In the genomic region with DNA sequence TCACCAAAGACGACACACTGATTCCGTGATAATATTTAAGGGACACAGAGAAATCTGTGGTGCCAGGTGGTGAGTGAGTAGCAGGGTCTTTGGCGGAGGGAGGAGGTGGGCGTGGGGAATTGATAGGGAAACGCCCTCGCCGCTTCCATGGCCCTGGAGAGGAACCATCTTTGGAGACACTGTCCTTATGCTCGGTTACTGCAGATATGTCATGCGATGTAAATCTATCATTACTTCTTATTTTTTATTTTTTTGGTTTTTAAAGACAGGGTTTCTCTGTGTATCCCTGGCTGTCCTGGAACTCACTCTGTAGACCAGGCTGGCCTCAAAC, we compare ENCODE assay signal across 21 mouse cellular contexts. TPM values are rescaled to one million over a fixed set of nuclear protein-coding genes. Genes with fewer than 3 reads are reported as not detected.
A peak's percentile ranks its signal among the peaks of the same experiment; 100 is the strongest.
DNase-seq lines count a peak whose midpoint lies in the region; ATAC-seq and TF ChIP-seq lines count a peak whose summit lies in the region.
"Had no signal": no experiment of that assay in that cellular context is flagged by ENCODE, and none has a peak within 500 bp of the region (broad histone marks: within the 10 kb centered on the region; RNA-seq: fewer than 3 reads in every experiment).

No protein-coding gene starts in this region.

- 64% methylated on average over 9 of the region's 9 CpGs for WGBS in forebrain, embryonic 13.5 days
- 67% methylated on average over 9 of the region's 9 CpGs for WGBS in forebrain, postnatal 0 days
- 63% methylated on average over 9 of the region's 9 CpGs for WGBS in hindbrain, embryonic 16.5 days
- WGBS in hindbrain, embryonic 12.5 days, result 69% methylated on average over 9 of the region's 9 CpGs
- WGBS in midbrain, embryonic 15.5 days, result 65% methylated on average over 9 of the region's 9 CpGs
- 66% methylated on average over 9 of the region's 9 CpGs for WGBS in midbrain, embryonic 16.5 days

- H3K27me3 ChIP-seq in forebrain, embryonic 13.5 days, result no peaks in the 10 kb centered on the region
- H3K27me3 ChIP-seq in forebrain, postnatal 0 days (ENCODE audit: insufficient read depth, low read length), result no peaks in the 10 kb centered on the region
- H3K27me3 ChIP-seq in hindbrain, embryonic 16.5 days (replicated peaks; ENCODE audit: control insufficient read depth, insufficient read depth, low read length), result no peaks in the 10 kb centered on the region
- no peaks in the 10 kb centered on the region for H3K27me3 ChIP-seq in hindbrain, embryonic 12.5 days
- no peaks in the 10 kb centered on the region for H3K27me3 ChIP-seq in midbrain, embryonic 15.5 days (replicated peaks)
- no peaks in the 10 kb centered on the region for H3K27me3 ChIP-seq in midbrain, embryonic 16.5 days (ENCODE audit: control insufficient read depth, insufficient read depth, low read depth, low read length)
- H3K27me3 ChIP-seq: embryonic facial prominence, embryonic 12.5 days; Patski had no signal

- H3K9ac ChIP-seq in forebrain, embryonic 13.5 days, result no peak overlapping the region
- no peak overlapping the region for H3K9ac ChIP-seq in forebrain, postnatal 0 days
- no peak overlapping the region for H3K9ac ChIP-seq in hindbrain, embryonic 16.5 days (ENCODE audit: low read depth, low read length)
- no peak overlapping the region for H3K9ac ChIP-seq in hindbrain, embryonic 12.5 days
- no peak overlapping the region for H3K9ac ChIP-seq in midbrain, embryonic 15.5 days
- no peak overlapping the region for H3K9ac ChIP-seq in midbrain, embryonic 16.5 days (ENCODE audit: low read depth, low read length)
- H3K9ac ChIP-seq: embryonic facial prominence, embryonic 12.5 days; hindbrain, embryonic 15.5 days; liver, embryonic 14.5 days had no signal

- DNase-seq in forebrain, postnatal 0 days, result no peak
- DNase-seq in embryo, embryonic 9.5 days (ENCODE audit: extremely low spot score), result no peak

- ATAC-seq in forebrain, embryonic 13.5 days, result peak; percentile 20
- ATAC-seq in forebrain, postnatal 0 days, result no peak
- peak; percentile 19; the same call in 1 of the 2 replicates for ATAC-seq in hindbrain, embryonic 16.5 days
- no peak for ATAC-seq in hindbrain, embryonic 12.5 days (ENCODE audit: low FRiP score)
- ATAC-seq in midbrain, embryonic 15.5 days (replicated peaks), result peak; percentile 57
- no peak for ATAC-seq in midbrain, embryonic 16.5 days
- ATAC-seq: intestine, postnatal 0 days; Patski had no signal

- no peak for TF ChIP-seq CTCF in forebrain, postnatal 0 days (IDR thresholded peaks at IDR 0.05; ENCODE audit: low read depth)

- H3K4me2 ChIP-seq in forebrain, embryonic 13.5 days, result no peak overlapping the region
- no peak overlapping the region for H3K4me2 ChIP-seq in forebrain, postnatal 0 days (ENCODE audit: low read depth)
- H3K4me2 ChIP-seq in hindbrain, embryonic 16.5 days (ENCODE audit: low read length), result no peak overlapping the region
- H3K4me2 ChIP-seq in hindbrain, embryonic 12.5 days (replicated peaks), result no peak overlapping the region
- no peak overlapping the region for H3K4me2 ChIP-seq in midbrain, embryonic 15.5 days
- H3K4me2 ChIP-seq in midbrain, embryonic 16.5 days (ENCODE audit: low read length), result no peak overlapping the region
- H3K4me2 ChIP-seq: embryonic facial prominence, embryonic 12.5 days; hindbrain, embryonic 15.5 days had no signal

- no peaks in the 10 kb centered on the region for H3K36me3 ChIP-seq in forebrain, embryonic 13.5 days (ENCODE audit: poor library complexity, severe bottlenecking)
- no peaks in the 10 kb centered on the region for H3K36me3 ChIP-seq in forebrain, postnatal 0 days (ENCODE audit: insufficient read depth)
- H3K36me3 ChIP-seq in hindbrain, embryonic 16.5 days (ENCODE audit: control insufficient read depth, insufficient read depth, low read length), result no peaks in the 10 kb centered on the region
- no peaks in the 10 kb centered on the region for H3K36me3 ChIP-seq in hindbrain, embryonic 12.5 days
- H3K36me3 ChIP-seq in midbrain, embryonic 15.5 days (replicated peaks), result no peaks in the 10 kb centered on the region
- H3K36me3 ChIP-seq in midbrain, embryonic 16.5 days (ENCODE audit: control insufficient read depth, insufficient read depth, low read length), result no peaks in the 10 kb centered on the region
- H3K36me3 ChIP-seq: embryonic facial prominence, embryonic 12.5 days; G1E; hindbrain, embryonic 15.5 days had no signal

- peaks cover 3% of the 10 kb centered on the region; the same call in 1 of the 2 replicates for H3K4me1 ChIP-seq in forebrain, embryonic 13.5 days
- H3K4me1 ChIP-seq in forebrain, postnatal 0 days (ENCODE audit: insufficient read depth), result no peaks in the 10 kb centered on the region
- no peaks in the 10 kb centered on the region for H3K4me1 ChIP-seq in hindbrain, embryonic 16.5 days (ENCODE audit: control insufficient read depth, insufficient read depth, low read depth, low read length)
- 0 out of 2 replicates have a peak, but pooled peaks cover 3% of the 10 kb centered on the region for H3K4me1 ChIP-seq in hindbrain, embryonic 12.5 days
- H3K4me1 ChIP-seq in midbrain, embryonic 15.5 days, result no peaks in the 10 kb centered on the region
- no peaks in the 10 kb centered on the region for H3K4me1 ChIP-seq in midbrain, embryonic 16.5 days (ENCODE audit: control insufficient read depth, insufficient read depth, low read length)
- H3K4me1 ChIP-seq: hindbrain, embryonic 15.5 days had no signal

- H3K4me3 ChIP-seq in forebrain, embryonic 13.5 days, result no peak overlapping the region
- no peak overlapping the region for H3K4me3 ChIP-seq in forebrain, postnatal 0 days (ENCODE audit: low read depth, low read length)
- H3K4me3 ChIP-seq in hindbrain, embryonic 16.5 days (ENCODE audit: low read length), result no peak overlapping the region
- no peak overlapping the region for H3K4me3 ChIP-seq in hindbrain, embryonic 12.5 days
- no peak overlapping the region for H3K4me3 ChIP-seq in midbrain, embryonic 15.5 days
- no peak overlapping the region for H3K4me3 ChIP-seq in midbrain, embryonic 16.5 days (ENCODE audit: low read depth, low read length)
- H3K4me3 ChIP-seq: embryonic facial prominence, embryonic 12.5 days; hindbrain, embryonic 15.5 days had no signal

- H3K27ac ChIP-seq in forebrain, embryonic 13.5 days, result no peak overlapping the region
- H3K27ac ChIP-seq in forebrain, postnatal 0 days (ENCODE audit: low read depth, low read length), result no peak overlapping the region
- no peak overlapping the region for H3K27ac ChIP-seq in hindbrain, embryonic 16.5 days (ENCODE audit: low read depth, low read length)
- no peak overlapping the region for H3K27ac ChIP-seq in hindbrain, embryonic 12.5 days
- no peak overlapping the region for H3K27ac ChIP-seq in midbrain, embryonic 15.5 days
- H3K27ac ChIP-seq in midbrain, embryonic 16.5 days (ENCODE audit: low read length), result no peak overlapping the region
- H3K27ac ChIP-seq: embryonic facial prominence, embryonic 12.5 days; hindbrain, embryonic 15.5 days; liver, embryonic 14.5 days had no signal

- no peaks in the 10 kb centered on the region for H3K9me3 ChIP-seq in forebrain, embryonic 13.5 days (replicated peaks)
- no peaks in the 10 kb centered on the region for H3K9me3 ChIP-seq in forebrain, postnatal 0 days (ENCODE audit: low read length)
- H3K9me3 ChIP-seq in hindbrain, embryonic 16.5 days (ENCODE audit: control insufficient read depth, low read length), result no peaks in the 10 kb centered on the region
- no peaks in the 10 kb centered on the region for H3K9me3 ChIP-seq in hindbrain, embryonic 12.5 days (replicated peaks)
- H3K9me3 ChIP-seq in midbrain, embryonic 15.5 days, result no peaks in the 10 kb centered on the region
- H3K9me3 ChIP-seq in midbrain, embryonic 16.5 days (replicated peaks; ENCODE audit: control insufficient read depth, low read length, poor library complexity, severe bottlenecking), result no peaks in the 10 kb centered on the region
- H3K9me3 ChIP-seq: embryonic facial prominence, embryonic 12.5 days; G1E; hindbrain, embryonic 15.5 days had no signal

RNA-seq across cellular contexts. Expression of a gene that starts 33.6 kb away (rescaled TPM):
- polyA plus RNA-seq in forebrain, embryonic 13.5 days (2015; fragmentation: Nextera tagmentation; extraction: Ambion mirVana), result 0.22 TPM in 1 of 2 replicates, not detected in the other
- 0.38 and 0.86 TPM in 2 replicates for total RNA-seq in forebrain, postnatal 0 days (2014; rRNA removed)
- polyA plus RNA-seq in forebrain, postnatal 0 days (2015; fragmentation: Nextera tagmentation; extraction: Ambion mirVana), result 0.28 and 0.55 TPM in 2 replicates
- 0.22 and 0.43 TPM in 2 replicates for polyA plus RNA-seq in hindbrain, embryonic 16.5 days (2015; fragmentation: Nextera tagmentation; extraction: Ambion mirVana)
- polyA plus RNA-seq in hindbrain, embryonic 12.5 days (2016; fragmentation: Nextera tagmentation; extraction: Ambion mirVana), result 0.26 and 0.50 TPM in 2 replicates
- 0.21 and 0.42 TPM in 2 replicates for polyA plus RNA-seq in midbrain, embryonic 15.5 days (2015; fragmentation: Nextera tagmentation; extraction: Ambion mirVana)
- 0.16 and 0.32 TPM in 2 replicates for polyA plus RNA-seq in midbrain, embryonic 16.5 days (2015; fragmentation: Nextera tagmentation; extraction: Ambion mirVana)
- total RNA-seq: layer of hippocampus, adult 18-20 months; layer of hippocampus, postnatal 10 days; left cerebral cortex, postnatal 14 days had no signal
- polyA plus RNA-seq: G1E; neural tube, embryonic 11.5 days had no signal

RNA-seq across cellular contexts. Expression of a gene that starts 50.7 kb away (rescaled TPM):
- 2.3 and 4.1 TPM in 2 replicates for polyA plus RNA-seq in forebrain, embryonic 13.5 days (2015; fragmentation: Nextera tagmentation; extraction: Ambion mirVana)
- 3.0 and 3.5 TPM in 2 replicates for total RNA-seq in forebrain, postnatal 0 days (2014; rRNA removed)
- 8.0 and 9.4 TPM in 2 replicates for polyA plus RNA-seq in forebrain, postnatal 0 days (2015; fragmentation: Nextera tagmentation; extraction: Ambion mirVana)
- polyA plus RNA-seq in hindbrain, embryonic 16.5 days (2015; fragmentation: Nextera tagmentation; extraction: Ambion mirVana), result 6.4 and 6.7 TPM in 2 replicates
- 4.5 and 5.0 TPM in 2 replicates for polyA plus RNA-seq in hindbrain, embryonic 12.5 days (2016; fragmentation: Nextera tagmentation; extraction: Ambion mirVana)
- polyA plus RNA-seq in midbrain, embryonic 15.5 days (2015; fragmentation: Nextera tagmentation; extraction: Ambion mirVana), result 4.5 and 5.5 TPM in 2 replicates
- 4.3 and 6.3 TPM in 2 replicates for polyA plus RNA-seq in midbrain, embryonic 16.5 days (2015; fragmentation: Nextera tagmentation; extraction: Ambion mirVana)
- polyA plus RNA-seq: G1E, Patski had no signal

RNA-seq across cellular contexts. Expression of a gene that starts 52.7 kb away (rescaled TPM):
- polyA plus RNA-seq in forebrain, embryonic 13.5 days (2015; fragmentation: Nextera tagmentation; extraction: Ambion mirVana), result 56.1 and 62.2 TPM in 2 replicates
- total RNA-seq in forebrain, postnatal 0 days (2014; rRNA removed), result 80.1 and 94.5 TPM in 2 replicates
- polyA plus RNA-seq in forebrain, postnatal 0 days (2015; fragmentation: Nextera tagmentation; extraction: Ambion mirVana), result 35.1 and 43.7 TPM in 2 replicates
- polyA plus RNA-seq in hindbrain, embryonic 16.5 days (2015; fragmentation: Nextera tagmentation; extraction: Ambion mirVana), result 56.4 and 58.3 TPM in 2 replicates
- 46.2 and 59.8 TPM in 2 replicates for polyA plus RNA-seq in hindbrain, embryonic 12.5 days (2016; fragmentation: Nextera tagmentation; extraction: Ambion mirVana)
- polyA plus RNA-seq in midbrain, embryonic 15.5 days (2015; fragmentation: Nextera tagmentation; extraction: Ambion mirVana), result 50.5 and 56.4 TPM in 2 replicates
- 57.8 and 62.0 TPM in 2 replicates for polyA plus RNA-seq in midbrain, embryonic 16.5 days (2015; fragmentation: Nextera tagmentation; extraction: Ambion mirVana)

RNA-seq across cellular contexts. Expression of a gene that starts 54.4 kb away (rescaled TPM):
- polyA plus RNA-seq in forebrain, embryonic 13.5 days (2015; fragmentation: Nextera tagmentation; extraction: Ambion mirVana), result not detected in 2 replicates
- total RNA-seq in forebrain, postnatal 0 days (2014; rRNA removed), result not detected in 2 replicates
- polyA plus RNA-seq in forebrain, postnatal 0 days (2015; fragmentation: Nextera tagmentation; extraction: Ambion mirVana), result not detected in 2 replicates
- not detected in 2 replicates for polyA plus RNA-seq in hindbrain, embryonic 16.5 days (2015; fragmentation: Nextera tagmentation; extraction: Ambion mirVana)
- not detected in 2 replicates for polyA plus RNA-seq in hindbrain, embryonic 12.5 days (2016; fragmentation: Nextera tagmentation; extraction: Ambion mirVana)
- not detected in 2 replicates for polyA plus RNA-seq in midbrain, embryonic 15.5 days (2015; fragmentation: Nextera tagmentation; extraction: Ambion mirVana)
- polyA plus RNA-seq in midbrain, embryonic 16.5 days (2015; fragmentation: Nextera tagmentation; extraction: Ambion mirVana), result not detected in 2 replicates
- total RNA-seq: G1E; layer of hippocampus, adult 18-20 months; layer of hippocampus, postnatal 10 days; left cerebral cortex, adult 18-20 months; left cerebral cortex, postnatal 14 days had no signal
- polyA plus RNA-seq: embryonic facial prominence, embryonic 12.5 days; G1E; heart, embryonic 14.5 days; hindbrain, embryonic 15.5 days; limb, embryonic 11.5 days; neural tube, embryonic 11.5 days; stomach, embryonic 16.5 days had no signal

Comparison
In these comparisons a context has a peak if more than half of its experiments do, and no peak if none do; other contexts are left out.
1. ATAC-seq: peak in forebrain, embryonic 13.5 days (single experiment), hindbrain, embryonic 16.5 days (single experiment) and midbrain, embryonic 15.5 days (single experiment); none in forebrain, postnatal 0 days (single experiment), hindbrain, embryonic 12.5 days (single experiment) and midbrain, embryonic 16.5 days (single experiment).